Mouse (Mus musculus) ES-CJ7 (cell line): Measurements from ENCODE around the gene Cand2.

Experiments
- DNase-seq: peaks from one replicate; pipeline ENCODE4 v3.0.0; 2011; ENCODE audit warnings: low read depth, low spot score

The Cand2 gene

DNA sequence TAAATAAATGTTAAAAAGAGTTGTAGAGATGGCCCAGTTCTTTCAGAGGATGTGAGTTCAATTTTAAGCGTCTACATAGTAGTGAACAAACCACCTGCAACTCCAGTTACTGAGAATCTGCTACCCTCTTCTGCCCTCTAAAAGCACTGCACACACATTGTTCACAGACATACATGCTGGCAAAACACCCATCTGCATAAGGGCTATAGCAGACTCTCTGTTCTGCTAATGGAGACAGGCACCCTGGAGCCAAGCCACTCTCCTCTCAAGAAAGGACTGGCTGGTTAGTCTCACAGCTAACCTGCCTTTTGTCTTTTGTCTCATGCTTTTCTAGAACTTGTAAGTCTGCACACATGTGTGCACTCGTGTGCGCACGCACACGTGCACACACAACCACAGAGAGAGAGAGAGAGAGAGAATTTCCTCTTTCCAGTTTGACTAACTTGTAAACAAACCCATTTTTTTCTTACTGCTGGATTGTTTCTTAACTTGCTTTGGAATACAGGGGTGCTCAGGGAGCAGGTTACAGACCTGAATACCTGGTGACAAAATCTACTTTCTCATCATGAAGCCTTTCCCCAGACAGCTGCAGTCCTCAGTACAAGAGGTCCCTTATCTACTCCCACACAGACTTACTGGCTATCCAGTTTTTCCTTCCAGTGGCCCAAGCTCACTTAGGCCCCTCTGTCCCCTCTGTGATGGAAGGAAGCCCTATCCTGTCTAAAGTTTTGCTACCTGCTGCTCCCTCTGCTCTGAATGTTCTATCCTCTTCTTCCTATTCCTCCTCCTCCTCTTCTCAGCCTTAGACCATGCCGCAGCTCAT is 56.7 kb downstream of the Cand2 start:
- no peak for DNase-seq

DNA sequence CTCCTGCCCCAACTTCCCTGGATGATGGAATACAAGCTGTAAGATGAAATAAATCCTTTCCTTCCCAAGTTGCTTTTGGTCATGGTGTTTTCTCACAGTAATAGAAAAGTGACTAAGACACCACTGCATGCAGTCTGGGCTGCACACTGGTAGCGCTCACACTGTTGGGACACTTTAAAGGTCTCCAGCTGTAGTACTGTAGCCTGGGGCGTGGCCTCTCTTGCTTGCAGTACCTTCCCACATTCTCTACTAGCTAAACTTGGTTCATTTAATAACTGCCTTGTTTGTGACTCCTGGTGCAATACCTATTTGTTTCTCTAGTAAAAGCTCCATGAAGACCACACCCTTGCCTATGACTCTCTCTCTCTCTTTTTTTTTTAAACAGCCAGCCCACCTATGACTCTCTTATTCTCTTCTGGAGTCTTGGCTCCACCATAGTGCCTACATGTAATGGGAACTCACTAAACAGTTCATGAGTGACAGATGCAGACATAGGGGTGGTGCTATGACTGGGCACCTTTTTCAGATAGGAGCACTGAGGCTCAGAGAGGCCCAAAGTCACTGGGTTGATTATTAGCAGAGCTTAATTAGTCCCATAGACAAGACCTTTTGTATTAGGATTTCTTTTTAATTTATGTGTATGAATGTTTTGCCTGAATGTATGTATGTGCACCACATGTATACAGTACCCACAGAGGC is 58.0 kb downstream of the Cand2 start:
- DNase-seq = no peak

DNA sequence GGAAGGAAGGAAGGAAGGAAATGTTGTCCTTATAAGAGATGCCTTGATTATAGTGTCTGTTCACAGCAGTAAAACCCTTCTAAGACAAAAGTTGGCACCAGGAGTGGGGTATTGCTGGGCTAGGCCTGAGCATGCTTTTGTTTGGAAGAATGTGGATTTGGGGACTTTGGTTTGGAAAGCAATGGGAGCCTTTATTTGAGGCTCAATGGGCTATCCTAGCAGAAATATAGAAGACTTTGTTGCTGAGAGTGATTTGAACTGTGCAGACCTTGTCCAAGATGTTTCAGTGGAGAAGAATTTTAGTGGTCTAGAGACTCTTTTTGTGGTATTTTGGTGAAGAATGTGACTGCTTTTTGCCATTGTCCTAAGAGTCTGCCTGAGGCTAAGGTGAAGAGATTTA is 59.5 kb downstream of the Cand2 start:
- DNase-seq = no peak

DNA sequence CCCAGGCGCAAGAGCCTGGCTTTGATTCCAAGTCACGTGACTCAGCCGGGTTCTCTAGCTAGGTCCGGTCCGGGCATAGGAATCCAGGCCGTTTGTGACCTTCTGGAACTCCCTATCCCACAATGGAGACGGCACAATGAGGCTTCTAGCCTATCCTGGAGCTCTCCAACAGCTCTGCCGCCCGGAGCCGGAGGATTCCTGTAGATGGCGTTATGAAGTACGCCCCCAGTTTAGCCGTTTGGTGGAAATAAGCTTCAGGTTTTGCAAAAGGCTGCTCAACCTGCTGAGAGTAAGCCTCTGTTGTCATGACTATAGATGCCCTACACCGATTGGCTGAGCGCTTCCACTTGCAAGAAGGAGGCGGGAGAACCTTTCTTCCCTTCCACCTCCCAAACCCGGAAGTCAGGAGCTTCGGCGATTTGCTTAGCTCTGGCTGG is 63.8 kb downstream of the Cand2 start, which contains the start of gene Efcab12:
Efcab12 (minus strand) TSS at position 252 of the 437 bp plus-strand sequence.
- DNase-seq = peak; percentile 98

DNA sequence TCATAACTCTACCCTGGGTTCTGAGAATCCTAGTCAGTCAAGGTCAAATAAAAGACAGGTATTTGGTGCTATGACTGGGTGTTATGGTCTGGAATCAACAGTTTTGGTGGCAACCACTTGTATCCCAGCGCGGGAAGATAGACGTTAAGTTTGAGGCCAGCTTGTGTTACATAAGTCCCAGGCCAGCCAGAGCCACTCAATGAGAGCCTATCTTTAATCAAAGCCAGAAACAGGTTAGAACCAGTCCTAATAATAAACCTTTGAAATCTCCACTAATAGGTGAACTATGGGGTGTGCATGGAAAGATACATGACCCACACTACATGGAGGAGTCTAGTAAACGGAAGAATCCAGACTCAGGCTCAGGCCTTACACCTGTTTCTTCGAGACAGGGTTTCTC is 64.4 kb downstream of the Cand2 start:
- peak; percentile 71 for DNase-seq

DNA sequence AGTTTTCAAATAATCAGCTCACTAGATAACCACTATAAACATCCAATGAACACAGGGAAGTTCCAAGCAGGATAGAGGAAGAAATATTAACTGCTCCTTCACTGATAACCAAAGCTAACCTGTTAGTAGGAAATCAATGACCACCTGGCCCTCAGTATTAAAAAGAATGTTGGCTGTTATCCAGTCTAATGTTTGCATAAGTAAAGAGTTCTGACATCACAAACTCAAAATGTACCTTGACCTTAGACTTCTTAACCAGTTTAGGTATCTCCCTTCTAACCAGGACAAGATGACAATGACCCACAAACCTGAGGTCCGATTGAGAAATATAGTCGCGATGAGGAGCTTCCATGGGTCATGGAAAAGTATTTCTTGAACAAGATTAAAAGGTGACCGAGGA is 70.7 kb downstream of the Cand2 start:
- no peak for DNase-seq

DNA sequence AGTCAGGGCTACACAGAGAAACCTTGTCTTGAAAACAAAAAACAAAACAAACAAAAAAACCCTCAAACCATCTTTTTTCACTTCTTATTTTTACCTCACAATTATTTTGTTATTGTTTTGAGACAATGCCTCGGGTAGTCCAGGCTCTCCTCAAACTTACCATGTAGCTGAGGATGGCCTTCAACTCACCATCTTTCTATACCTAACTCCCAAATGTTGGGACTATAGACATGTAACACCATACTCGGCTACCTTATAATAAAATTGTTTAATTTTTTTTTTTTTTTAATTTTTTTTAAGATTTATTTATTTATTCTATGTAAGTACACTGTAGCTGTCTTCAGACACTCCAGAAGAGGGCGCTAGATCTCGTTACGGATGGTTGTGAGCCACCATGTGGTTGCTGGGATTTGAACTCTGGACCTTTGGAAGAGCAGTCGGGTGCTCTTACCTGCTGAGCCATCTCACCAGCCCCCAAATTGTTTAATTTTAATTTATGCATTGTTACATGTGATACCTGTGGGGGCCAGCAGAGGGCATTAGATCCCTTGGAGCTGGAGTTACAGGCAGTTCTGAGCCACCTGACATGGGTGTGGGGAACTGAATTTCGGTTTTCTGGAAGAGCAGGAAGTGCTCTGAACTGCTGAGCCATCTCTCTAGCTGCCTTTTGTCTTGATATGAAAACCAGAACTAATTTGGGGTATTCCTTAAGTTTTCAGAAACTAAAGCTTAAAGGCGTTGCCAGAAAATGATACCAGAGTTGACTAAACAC is 72.5 kb downstream of the Cand2 start:
- peak; percentile 57 for DNase-seq

DNA sequence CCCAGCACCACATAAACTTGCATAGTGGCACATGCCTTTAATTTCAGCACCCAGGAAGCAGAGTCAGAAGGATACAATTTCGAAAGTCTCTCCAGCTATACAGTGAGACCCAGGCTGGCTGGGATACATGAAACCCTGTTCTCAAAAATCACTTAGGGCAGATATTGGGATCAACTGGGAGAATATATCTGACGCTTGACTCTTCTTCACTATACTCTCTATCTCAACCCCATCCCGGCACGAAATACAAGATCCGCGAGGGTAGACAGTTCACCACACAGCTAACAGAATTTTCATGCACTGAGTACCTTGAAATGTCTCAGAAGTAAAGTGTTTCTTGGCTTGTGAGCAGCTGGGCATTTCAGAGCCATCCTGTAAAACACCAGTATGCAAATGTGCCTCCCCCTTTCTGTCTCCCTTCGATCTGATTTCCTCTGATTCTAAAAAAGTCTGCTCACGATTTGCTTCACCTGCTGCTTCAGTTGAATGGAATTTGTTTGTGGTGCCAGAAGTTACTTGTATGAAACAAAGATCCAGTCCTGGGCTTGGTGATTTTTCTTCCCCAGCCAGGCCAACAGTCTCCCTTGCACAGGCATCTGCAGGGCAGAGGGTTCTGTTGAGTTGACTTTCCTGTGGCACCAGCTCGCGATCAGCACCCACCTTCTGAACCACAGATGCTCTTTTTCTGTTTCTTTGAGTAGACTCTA is 74.4 kb downstream of the Cand2 start:
- DNase-seq = no peak

DNA sequence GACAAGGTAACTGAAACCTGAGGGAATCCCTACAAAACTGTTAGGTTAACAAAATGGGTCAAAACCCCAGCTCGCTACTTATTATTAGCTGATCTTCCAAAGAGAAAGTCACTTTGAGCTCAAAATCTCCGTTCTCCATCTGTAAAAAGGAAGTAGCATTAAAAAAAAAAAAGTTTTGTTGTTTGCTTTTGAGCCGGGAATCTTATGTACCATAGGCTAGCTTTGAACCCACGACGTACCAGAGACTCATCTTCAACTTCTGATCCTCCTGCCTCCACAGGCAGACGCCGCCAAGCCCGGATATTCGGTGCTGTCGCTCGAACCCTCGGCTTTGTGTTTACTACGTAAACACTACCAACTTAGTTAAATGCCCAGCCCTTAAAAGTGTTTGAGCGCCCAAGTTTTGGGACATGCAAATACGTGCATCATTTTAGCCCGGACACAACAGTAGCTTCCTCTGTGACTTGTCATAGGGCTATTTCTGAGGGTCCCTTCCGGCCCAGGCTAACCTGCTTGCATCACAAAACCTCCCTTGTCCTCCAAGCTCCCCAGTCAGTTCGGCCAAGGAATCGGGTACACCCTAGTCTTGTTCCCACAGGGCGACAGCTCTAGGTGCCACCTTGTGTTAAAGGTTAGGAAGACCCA is 78.2 kb downstream of the Cand2 start:
- DNase-seq = no peak

DNA sequence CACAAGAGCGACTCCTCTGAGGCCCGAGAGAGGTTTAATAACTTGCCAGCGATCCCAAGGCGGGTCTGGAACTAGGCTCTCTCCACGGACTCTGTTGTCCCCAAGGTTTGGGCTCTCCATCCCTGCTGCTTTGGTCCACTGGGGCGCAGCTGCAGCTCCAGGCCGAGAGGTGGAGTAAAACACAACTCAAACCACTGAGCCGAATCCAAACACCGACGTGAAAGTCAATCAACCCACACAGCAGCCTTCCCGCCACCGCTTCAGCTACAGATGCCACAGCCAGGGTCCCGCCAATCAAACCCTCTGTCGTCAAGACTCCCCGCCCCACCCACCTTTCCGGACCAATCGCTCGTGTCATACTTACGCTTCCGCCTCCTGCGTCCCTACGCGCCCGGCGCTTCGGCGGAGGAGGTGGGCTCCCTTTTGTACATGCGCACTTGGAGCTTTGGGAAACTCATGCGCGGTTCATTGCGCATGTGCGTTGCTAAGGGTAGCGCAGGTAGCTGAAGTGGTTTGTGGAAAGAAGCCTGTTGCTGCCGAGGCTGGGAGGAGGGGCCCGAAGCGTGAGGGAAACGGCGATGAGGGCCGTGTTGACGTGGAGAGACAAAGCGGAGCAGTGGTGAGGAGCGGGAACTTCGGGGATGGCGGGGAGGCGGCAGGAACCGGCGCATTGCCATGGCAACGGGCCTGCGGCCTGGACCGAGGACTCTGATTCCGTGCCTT is 78.9 kb downstream of the Cand2 start, which contains the start of the genes Mbd4 and Ift122:
Mbd4 (minus strand) TSS at position 281 of the 723 bp plus-strand sequence.
Ift122 (plus strand) TSS at position 380 of the 723 bp plus-strand sequence.
- peak; percentile 100 for DNase-seq

DNA sequence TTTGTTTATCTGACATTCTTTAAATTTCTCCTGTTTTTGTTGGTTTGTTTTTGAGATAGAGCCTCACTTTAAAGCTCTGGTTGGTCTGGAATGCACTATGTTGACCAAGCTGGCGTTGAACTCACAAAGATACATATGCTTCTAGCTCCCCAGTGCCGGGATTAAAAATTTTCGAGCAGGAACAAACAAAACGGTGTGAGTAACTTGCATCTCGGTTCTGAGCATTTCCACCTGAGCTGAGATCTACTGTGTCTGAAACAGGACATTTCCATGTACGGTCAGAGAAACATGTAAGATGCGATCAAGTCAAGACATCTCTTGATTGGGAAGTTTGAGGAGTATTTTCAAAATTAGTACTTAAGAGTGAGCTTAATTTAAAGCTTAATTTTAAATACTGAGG is 79.6 kb downstream of the Cand2 start:
- no peak for DNase-seq

DNA sequence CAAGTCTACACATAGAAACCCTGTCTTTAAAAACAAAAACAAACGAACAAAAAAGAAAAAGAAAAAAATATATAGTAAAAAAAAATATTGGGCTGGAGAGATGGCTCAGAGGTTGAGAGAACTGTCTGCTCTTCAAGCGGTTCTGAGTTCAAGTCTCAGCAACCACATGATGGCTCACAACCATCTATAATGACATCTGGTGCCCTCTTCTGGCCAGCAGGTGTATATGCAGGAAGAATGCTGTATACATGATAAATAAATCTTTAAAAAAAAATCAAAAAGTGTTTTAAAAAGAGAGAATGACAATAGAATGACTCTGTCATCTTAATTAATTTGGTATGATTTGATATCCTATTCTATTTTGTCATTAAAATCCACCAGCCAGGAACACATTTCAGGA is 80.1 kb downstream of the Cand2 start:
- DNase-seq = peak; percentile 50
